Comparison of ENCODE assay signal across 9 mouse cellular contexts in genomic region chr2:121169173-121169572, GRCm38 (mm10). TPM values are rescaled to one million over a fixed set of nuclear protein-coding genes. Genes with fewer than 3 reads are reported as not detected.
DNase-seq lines count a peak whose midpoint lies in the region; ATAC-seq lines count a peak whose summit lies in the region.
"Had no signal": no experiment of that assay in that cellular context is flagged by ENCODE, and none has a peak within 500 bp of the region (broad histone marks: within the 10 kb centered on the region; RNA-seq: fewer than 3 reads in every experiment).

No protein-coding gene starts in this region.

- H3K27ac ChIP-seq in heart, embryonic 13.5 days (replicated peaks), result no peak overlapping the region
- no peak overlapping the region for H3K27ac ChIP-seq in brown adipose tissue, adult 24 weeks (replicated peaks; ENCODE audit: low read depth, low read length)
- H3K27ac ChIP-seq in hindbrain, embryonic 13.5 days, result no peak overlapping the region
- H3K27ac ChIP-seq in midbrain, embryonic 12.5 days (replicated peaks), result no peak overlapping the region

- H3K4me1 ChIP-seq in heart, embryonic 13.5 days, result peaks cover 27% of the 10 kb centered on the region
- H3K4me1 ChIP-seq in brown adipose tissue, adult 24 weeks (ENCODE audit: control insufficient read depth, insufficient read depth, insufficient read length, low read length), result peaks cover 4% of the 10 kb centered on the region; the same call in 1 of the 2 replicates
- peaks cover 37% of the 10 kb centered on the region for H3K4me1 ChIP-seq in hindbrain, embryonic 13.5 days (replicated peaks)
- peaks cover 23% of the 10 kb centered on the region for H3K4me1 ChIP-seq in midbrain, embryonic 12.5 days

- H3K4me2 ChIP-seq in heart, embryonic 13.5 days, result peak overlapping the region; percentile 96
- H3K4me2 ChIP-seq in hindbrain, embryonic 13.5 days, result peak overlapping the region; percentile 89
- H3K4me2 ChIP-seq in midbrain, embryonic 12.5 days (replicated peaks), result peak overlapping the region; percentile 86

- no peaks in the 10 kb centered on the region for H3K27me3 ChIP-seq in heart, embryonic 13.5 days (replicated peaks)
- no peaks in the 10 kb centered on the region for H3K27me3 ChIP-seq in hindbrain, embryonic 13.5 days
- no peaks in the 10 kb centered on the region for H3K27me3 ChIP-seq in midbrain, embryonic 12.5 days

- no peaks in the 10 kb centered on the region for H3K9me3 ChIP-seq in heart, embryonic 13.5 days
- H3K9me3 ChIP-seq in hindbrain, embryonic 13.5 days, result no peaks in the 10 kb centered on the region
- no peaks in the 10 kb centered on the region for H3K9me3 ChIP-seq in midbrain, embryonic 12.5 days

- DNase-seq in heart, postnatal 10 days, result no peak
- no peak for DNase-seq in adrenal gland, postnatal 14 days
- no peak for DNase-seq in cerebellum, adult 18-20 months
- DNase-seq in left cerebral cortex, adult 8-10 months (ENCODE audit: low spot score in 2 of 2), result no peak

- 45% methylated on average over 4 of the region's 4 CpGs for WGBS in heart, embryonic 13.5 days
- 65% methylated on average over 4 of the region's 4 CpGs for WGBS in hindbrain, embryonic 13.5 days
- 72% methylated on average over 4 of the region's 4 CpGs for WGBS in midbrain, embryonic 12.5 days

- intact Hi-C loops in heart, postnatal 10 days (cut with DNase I), result no loop called here

- no peak for ATAC-seq in heart, embryonic 13.5 days (ENCODE audit: extremely low read depth, insufficient number of reproducible peaks, low FRiP score, low TSS enrichment)
- no peak for ATAC-seq in hindbrain, embryonic 13.5 days (ENCODE audit: low FRiP score)
- no peak for ATAC-seq in midbrain, embryonic 12.5 days (ENCODE audit: low FRiP score, low read depth)

- H3K36me3 ChIP-seq in heart, embryonic 13.5 days, result peaks cover 42% of the 10 kb centered on the region
- H3K36me3 ChIP-seq in hindbrain, embryonic 13.5 days, result peaks cover 25% of the 10 kb centered on the region
- H3K36me3 ChIP-seq in midbrain, embryonic 12.5 days, result peaks cover 28% of the 10 kb centered on the region

- H3K4me3 ChIP-seq in heart, embryonic 13.5 days, result peak overlapping the region; percentile 71
- peak overlapping the region; percentile 26 for H3K4me3 ChIP-seq in brown adipose tissue, adult 24 weeks (ENCODE audit: insufficient read depth, low read depth, low read length)
- peak overlapping the region; percentile 68 for H3K4me3 ChIP-seq in hindbrain, embryonic 13.5 days
- H3K4me3 ChIP-seq in midbrain, embryonic 12.5 days, result peak overlapping the region; percentile 85

- H3K9ac ChIP-seq in heart, embryonic 13.5 days, result peak overlapping the region; percentile 94
- H3K9ac ChIP-seq in hindbrain, embryonic 13.5 days, result peak overlapping the region; percentile 90
- peak overlapping the region; percentile 85; the same call in 1 of the 2 replicates for H3K9ac ChIP-seq in midbrain, embryonic 12.5 days (replicated peaks)

RNA-seq across cellular contexts. Expression of gene Tubgcp4, which starts 1.3 kb away (rescaled TPM):
- polyA plus RNA-seq in heart, embryonic 13.5 days (2015; fragmentation: Nextera tagmentation; extraction: Ambion mirVana), result 32.4 and 32.5 TPM in 2 replicates
- 10 to 100 TPM; 16.1 to 18.0 TPM for total RNA-seq in heart, postnatal 10 days (2021)
- 12.8 and 16.4 TPM in 2 replicates for polyA plus RNA-seq in brown adipose tissue, adult 24 weeks (2012; ENCODE audit: insufficient read depth, insufficient read length, missing spikeins)
- 55.4 and 56.3 TPM in 2 replicates for polyA plus RNA-seq in hindbrain, embryonic 13.5 days (2015; fragmentation: Nextera tagmentation; extraction: Ambion mirVana)
- polyA plus RNA-seq in midbrain, embryonic 12.5 days (2016; fragmentation: Nextera tagmentation; extraction: Ambion mirVana), result 81.9 and 82.5 TPM in 2 replicates
- total RNA-seq in adrenal gland, postnatal 14 days (2021), result 31.3 and 34.7 TPM in 2 replicates
- 10 to 100 TPM; 34.4 to 39.3 (median 34.7) TPM for total RNA-seq in left cerebral cortex, adult 8-10 months (2022)

RNA-seq across cellular contexts. Expression of gene Zscan29, which starts 1.8 kb away (rescaled TPM):
- polyA plus RNA-seq in heart, embryonic 13.5 days (2015; fragmentation: Nextera tagmentation; extraction: Ambion mirVana), result 5.3 and 5.8 TPM in 2 replicates
- 1 to 10 TPM; 8.0 to 9.5 TPM for total RNA-seq in heart, postnatal 10 days (2021)
- polyA plus RNA-seq in brown adipose tissue, adult 24 weeks (2012; ENCODE audit: insufficient read depth, insufficient read length, missing spikeins), result 6.6 and 8.6 TPM in 2 replicates
- polyA plus RNA-seq in hindbrain, embryonic 13.5 days (2015; fragmentation: Nextera tagmentation; extraction: Ambion mirVana), result 8.3 and 9.9 TPM in 2 replicates
- 14.3 TPM in 2 replicates for polyA plus RNA-seq in midbrain, embryonic 12.5 days (2016; fragmentation: Nextera tagmentation; extraction: Ambion mirVana)
- total RNA-seq in adrenal gland, postnatal 14 days (2021), result 15.7 and 17.5 TPM in 2 replicates
- 1 to 10 TPM; 4.9 to 6.5 (median 6.0) TPM for total RNA-seq in left cerebral cortex, adult 8-10 months (2022)

RNA-seq across cellular contexts. Expression of gene Lcmt2, which starts 28.7 kb away (rescaled TPM):
- polyA plus RNA-seq in heart, embryonic 13.5 days (2015; fragmentation: Nextera tagmentation; extraction: Ambion mirVana), result 14.3 and 16.3 TPM in 2 replicates
- total RNA-seq in heart, postnatal 10 days (2021), result 10 to 100 TPM; 10.2 to 12.6 TPM
- 4.9 and 5.9 TPM in 2 replicates for polyA plus RNA-seq in brown adipose tissue, adult 24 weeks (2012; ENCODE audit: insufficient read depth, insufficient read length, missing spikeins)
- polyA plus RNA-seq in hindbrain, embryonic 13.5 days (2015; fragmentation: Nextera tagmentation; extraction: Ambion mirVana), result 23.9 and 24.5 TPM in 2 replicates
- 21.2 and 24.2 TPM in 2 replicates for polyA plus RNA-seq in midbrain, embryonic 12.5 days (2016; fragmentation: Nextera tagmentation; extraction: Ambion mirVana)
- 10.1 and 11.5 TPM in 2 replicates for total RNA-seq in adrenal gland, postnatal 14 days (2021)
- total RNA-seq in left cerebral cortex, adult 8-10 months (2022), result 1 to 10 TPM; 7.1 to 9.8 (median 7.4) TPM

RNA-seq across cellular contexts. Expression of gene Adal, which starts 28.9 kb away (rescaled TPM):
- 11.1 and 11.3 TPM in 2 replicates for polyA plus RNA-seq in heart, embryonic 13.5 days (2015; fragmentation: Nextera tagmentation; extraction: Ambion mirVana)
- 10 to 100 TPM; 10.4 to 13.6 TPM for total RNA-seq in heart, postnatal 10 days (2021)
- polyA plus RNA-seq in brown adipose tissue, adult 24 weeks (2012; ENCODE audit: insufficient read depth, insufficient read length, missing spikeins), result 9.3 and 9.5 TPM in 2 replicates
- 32.0 and 33.0 TPM in 2 replicates for polyA plus RNA-seq in hindbrain, embryonic 13.5 days (2015; fragmentation: Nextera tagmentation; extraction: Ambion mirVana)
- 29.7 and 34.4 TPM in 2 replicates for polyA plus RNA-seq in midbrain, embryonic 12.5 days (2016; fragmentation: Nextera tagmentation; extraction: Ambion mirVana)
- total RNA-seq in adrenal gland, postnatal 14 days (2021), result 17.1 and 20.1 TPM in 2 replicates
- total RNA-seq in left cerebral cortex, adult 8-10 months (2022), result 10 to 100 TPM; 17.6 to 19.9 (median 18.6) TPM

RNA-seq across cellular contexts. Expression of gene Tgm7, which starts 59.6 kb away (rescaled TPM):
- polyA plus RNA-seq in heart, embryonic 13.5 days (2015; fragmentation: Nextera tagmentation; extraction: Ambion mirVana), result not detected in 2 replicates
- not detected for total RNA-seq in heart, postnatal 10 days (2021)
- not detected in 2 replicates for polyA plus RNA-seq in brown adipose tissue, adult 24 weeks (2012; ENCODE audit: insufficient read depth, insufficient read length, missing spikeins)
- not detected in 2 replicates for polyA plus RNA-seq in hindbrain, embryonic 13.5 days (2015; fragmentation: Nextera tagmentation; extraction: Ambion mirVana)
- polyA plus RNA-seq in midbrain, embryonic 12.5 days (2016; fragmentation: Nextera tagmentation; extraction: Ambion mirVana), result not detected in 2 replicates
- not detected in 2 replicates for total RNA-seq in adrenal gland, postnatal 14 days (2021)
- total RNA-seq in left cerebral cortex, adult 8-10 months (2022), result under 1 TPM in 2 of 4 experiments, not detected in 2; 0.30 to 0.35 TPM
- total RNA-seq: ES-E14 had no signal

Comparison
In these comparisons a context has a peak if more than half of its experiments do, and no peak if none do; other contexts are left out.
1. H3K4me3 ChIP-seq: peak in every context shown above with its lines; median percentile 85 in midbrain, embryonic 12.5 days; 71 in heart, embryonic 13.5 days; 68 in hindbrain, embryonic 13.5 days; 26 in brown adipose tissue, adult 24 weeks.